Mouse (Mus musculus) intestine, embryonic 14.5 days (tissue): ENCODE measurements around the gene Pfn3. TPM values are rescaled to one million over a fixed set of nuclear protein-coding genes. Genes with fewer than 3 reads are reported as not detected.

Experiments used
- ATAC-seq: fragments of 200-750 bp; cut with Nextera tagmentation; replicated peaks from 2 replicates; pipeline ENCODE4 v1.8.0; 2017; ENCODE audit warnings: low read depth, moderate number of reproducible peaks, moderate TSS enrichment, moderate library complexity; ENCODE audit not compliant: low FRiP score, low TSS enrichment
- DNase-seq: peaks from one replicate; pipeline ENCODE4 v3.0.0-alpha.2; 2018; ENCODE audit warnings: low spot score
- H3K27ac ChIP-seq: fragments of 300-500 bp; sonication (generic); 2 replicates; pipeline ENCODE4 v1.5.1; 2014; ENCODE audit warnings: low read depth, mild to moderate bottlenecking, control low read depth
- H3K27me3 ChIP-seq: fragments of 300-500 bp; sonication (generic); replicated peaks from 2 replicates; pipeline ENCODE4 v1.6.1; 2014; ENCODE audit warnings: low read length, control low read depth; ENCODE audit not compliant: control insufficient read depth, insufficient read depth
- H3K36me3 ChIP-seq: fragments of 300-500 bp; sonication (generic); 2 replicates; pipeline ENCODE4 v1.6.1; 2014; ENCODE audit warnings: low read length, control low read depth; ENCODE audit not compliant: control insufficient read depth, insufficient read depth
- H3K4me1 ChIP-seq: fragments of 300-500 bp; sonication (generic); replicated peaks from 2 replicates; pipeline ENCODE4 v1.6.1; 2014; ENCODE audit warnings: low read length, control low read depth, mixed read lengths; ENCODE audit not compliant: control insufficient read depth, insufficient read depth
- H3K4me2 ChIP-seq: fragments of 300-500 bp; sonication (generic); 2 replicates; pipeline ENCODE4 v1.6.1; 2014; ENCODE audit warnings: low read length
- H3K4me3 ChIP-seq: fragments of 300-500 bp; sonication (generic); 2 replicates; pipeline ENCODE4 v1.5.1; 2014; ENCODE audit warnings: low read depth, low read length, control low read depth, mixed read lengths
- H3K9ac ChIP-seq: fragments of 300-500 bp; sonication (generic); 2 replicates; pipeline ENCODE4 v1.6.1; 2014; ENCODE audit warnings: mild to moderate bottlenecking, low read length
- H3K9me3 ChIP-seq: fragments of 300-500 bp; sonication (generic); 2 replicates; pipeline ENCODE4 v1.6.1; 2016; ENCODE audit warnings: low read length, control low read depth; ENCODE audit not compliant: control insufficient read depth
- WGBS: fragments of 180-500 bp; shearing (Covaris S2); extraction: QIAGEN DNeasy Blood & Tissue Kit; methylation state at CpG from one replicate; pipeline ENCODE4 v1.1.7; 2014; 5-methylcytosine and 5-hydroxymethylcytosine counted together
- polyA plus RNA-seq: library from polyadenylated mRNA; unstranded; fragments of >200 nt; fragmentation: Nextera tagmentation; extraction: Ambion mirVana; gene quantifications from 2 replicates; pipeline ENCODE4 v1.2.1, GENCODE M21; 2014

Pfn3 gene
- polyA plus RNA-seq, 1 experiment from 2014 or later: not detected

DNA sequence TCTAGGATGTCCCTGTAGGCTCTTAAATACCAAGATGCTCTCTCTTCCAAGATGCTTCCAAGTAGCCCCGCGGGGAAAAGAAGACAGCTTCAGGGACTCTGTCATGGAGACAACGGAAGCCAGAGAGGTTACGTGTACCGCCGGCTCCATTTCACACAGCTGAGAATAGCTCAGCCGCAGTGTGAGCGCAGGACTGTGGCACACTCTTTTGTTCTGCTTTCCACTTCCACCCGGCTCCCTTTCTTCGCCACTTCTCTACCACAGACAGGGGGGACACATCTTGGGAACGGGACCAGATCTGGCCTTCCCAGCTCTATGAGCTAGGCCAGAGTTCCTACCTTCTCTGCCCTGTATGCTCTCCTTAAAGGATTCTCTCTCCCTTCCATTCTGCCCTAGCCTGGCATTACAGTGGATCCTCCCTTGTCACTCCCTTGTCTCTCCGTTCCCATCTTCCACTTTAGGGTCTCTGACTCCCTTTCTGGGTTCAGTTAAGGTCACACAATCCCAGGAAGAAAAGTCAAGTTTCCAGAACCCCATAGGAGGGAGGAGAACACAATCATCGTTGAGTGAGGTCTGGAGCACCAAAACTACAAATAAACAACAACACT is 9.1 kb downstream of the Pfn3 start:
- Histone ChIP-seq H3K4me3 (no peak overlapping the region), H3K9me3 (no peaks in the 10 kb centered on the region), H3K36me3 (no peaks in the 10 kb centered on the region), H3K9ac (no peak overlapping the region), H3K27me3 (no peaks in the 10 kb centered on the region), H3K27ac (no peak overlapping the region), H3K4me1 (no peaks in the 10 kb centered on the region), H3K4me2 (no peak overlapping the region)
- 69% methylated on average over 13 of the region's 13 CpGs for WGBS
- ATAC-seq: no peak; the same call in 1 of the 2 replicates
- DNase-seq: no peak

DNA sequence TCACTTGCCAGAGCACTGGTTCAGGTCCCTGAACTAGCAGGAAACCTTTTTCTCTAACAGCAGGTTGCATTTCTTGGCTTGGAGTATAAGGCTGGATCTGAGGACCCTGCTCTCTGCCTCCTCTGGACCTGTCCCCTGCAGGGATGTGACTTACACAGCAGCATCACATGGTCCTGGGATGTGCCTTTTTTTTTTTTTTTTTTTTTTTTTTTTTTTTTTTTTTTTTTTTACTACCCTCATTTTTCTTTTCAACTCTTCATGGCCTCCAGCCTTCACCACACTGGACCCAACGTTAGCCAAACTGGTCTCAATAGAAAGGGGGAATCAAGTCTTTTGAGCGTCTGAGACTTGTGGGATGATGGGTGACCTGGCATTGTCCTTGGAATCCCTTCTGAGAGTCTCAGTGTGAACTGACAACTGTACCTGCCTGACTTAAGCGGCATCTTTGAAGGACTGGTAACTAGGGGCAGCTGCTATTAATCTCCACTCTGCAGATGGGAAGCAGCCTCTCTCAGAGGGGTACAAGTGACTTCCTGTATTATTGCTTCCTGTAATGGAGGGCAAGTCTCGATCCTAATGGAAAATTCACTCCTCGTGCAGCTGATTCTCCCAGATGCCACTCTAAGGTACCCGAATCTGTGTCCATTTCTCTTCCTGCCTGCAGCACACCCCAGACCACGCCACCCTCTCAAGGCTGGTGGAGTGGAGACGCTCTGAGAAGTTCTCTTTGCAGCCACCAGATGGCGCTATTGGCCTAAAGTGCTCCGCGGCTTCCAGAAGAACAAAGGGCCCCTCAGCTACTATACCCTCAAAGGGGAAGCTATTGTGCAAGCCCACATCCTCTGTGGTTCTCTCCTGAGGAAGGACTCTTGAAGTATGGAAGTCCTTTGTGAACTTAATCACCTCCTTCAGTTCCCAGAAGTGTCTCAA is 9.9 kb downstream of the Pfn3 start:
- no peak overlapping the region for H3K9ac ChIP-seq
- no peaks in the 10 kb centered on the region for H3K27me3 ChIP-seq
- ATAC-seq: peak; percentile 91
- no peak overlapping the region for H3K4me2 ChIP-seq
- no peak overlapping the region for H3K27ac ChIP-seq
- H3K4me3 ChIP-seq: no peak overlapping the region
- 11% methylated on average over 11 of the region's 11 CpGs for WGBS
- H3K4me1 ChIP-seq: no peaks in the 10 kb centered on the region
- no peaks in the 10 kb centered on the region for H3K36me3 ChIP-seq
- DNase-seq: peak; percentile 89
- H3K9me3 ChIP-seq: no peaks in the 10 kb centered on the region

- 74% methylated on average over 15 of the region's 15 CpGs for WGBS
- no peak overlapping the region for H3K27ac ChIP-seq
- no peak overlapping the region for H3K9ac ChIP-seq
- H3K4me2 ChIP-seq: no peak overlapping the region
- H3K4me3 ChIP-seq: no peak overlapping the region
- no peaks in the 10 kb centered on the region for H3K36me3 ChIP-seq
- H3K9me3 ChIP-seq: no peaks in the 10 kb centered on the region
- ATAC-seq: no peak
- DNase-seq: no peak
- H3K27me3 ChIP-seq: no peaks in the 10 kb centered on the region
- H3K4me1 ChIP-seq: no peaks in the 10 kb centered on the region
Observed at GRCm38 (mm10) chr13:55403935-55404852, 10.8 kb downstream of the Pfn3 start.

DNA sequence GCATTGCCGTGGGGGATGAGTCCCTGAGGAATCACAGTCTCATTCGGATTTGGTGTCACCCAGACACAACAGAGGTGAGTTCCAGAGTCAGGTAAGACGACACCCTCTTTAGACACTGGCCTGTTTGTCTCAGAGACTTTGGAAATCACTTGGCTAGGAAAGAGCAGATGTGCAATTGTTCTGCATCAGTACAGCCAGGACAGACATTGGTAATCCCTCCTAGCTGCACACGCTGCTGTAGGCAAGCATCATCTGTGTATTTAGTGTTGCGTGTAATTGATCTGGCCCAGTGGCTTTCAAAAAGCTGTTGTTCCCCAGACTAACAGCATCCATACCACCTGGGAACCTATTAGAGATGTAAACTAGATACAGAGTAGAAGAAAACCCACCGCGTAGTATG is 11.8 kb downstream of the Pfn3 start:
- no peak overlapping the region for H3K9ac ChIP-seq
- DNase-seq: no peak

DNA sequence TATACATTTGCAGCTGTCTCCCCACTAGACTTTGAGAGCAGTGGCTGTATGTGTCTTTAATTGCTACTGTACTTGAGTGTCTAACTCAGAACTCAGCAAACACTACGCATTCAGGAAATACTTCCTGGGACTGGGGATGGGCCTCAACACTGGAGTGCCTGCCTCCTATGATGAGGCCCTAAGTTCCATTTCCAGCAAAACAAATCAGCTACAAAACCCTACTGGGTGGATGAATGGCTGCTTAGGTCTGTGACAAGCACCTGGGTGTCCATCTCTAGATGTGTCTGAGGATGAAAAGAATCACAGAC is 15.0 kb downstream of the Pfn3 start:
- no peak for DNase-seq
- Histone ChIP-seq H3K4me3 (no peak overlapping the region), H3K9me3 (no peaks in the 10 kb centered on the region), H3K4me2 (no peak overlapping the region), H3K27ac (no peak overlapping the region), H3K27me3 (no peaks in the 10 kb centered on the region), H3K36me3 (no peaks in the 10 kb centered on the region), H3K4me1 (no peaks in the 10 kb centered on the region), H3K9ac (no peak overlapping the region)
- no peak for ATAC-seq
- WGBS: 71% methylated on average over 1 of the region's 1 CpGs

More for the DNA sequence above, 11.8 kb downstream of the Pfn3 start:
- no peak for ATAC-seq
- H3K4me1 ChIP-seq: no peaks in the 10 kb centered on the region
- H3K4me2 ChIP-seq: no peak overlapping the region
- WGBS: 78% methylated on average over 7 of the region's 7 CpGs
- no peaks in the 10 kb centered on the region for H3K9me3 ChIP-seq
- no peak overlapping the region for H3K4me3 ChIP-seq
- no peaks in the 10 kb centered on the region for H3K36me3 ChIP-seq
- H3K27me3 ChIP-seq: no peaks in the 10 kb centered on the region
- no peak overlapping the region for H3K27ac ChIP-seq

- Histone ChIP-seq H3K27ac (no peak overlapping the region), H3K4me3 (no peak overlapping the region), H3K4me1 (no peaks in the 10 kb centered on the region), H3K36me3 (no peaks in the 10 kb centered on the region), H3K27me3 (no peaks in the 10 kb centered on the region), H3K9ac (no peak overlapping the region), H3K4me2 (no peak overlapping the region), H3K9me3 (no peaks in the 10 kb centered on the region)
- WGBS: 59% methylated on average over 5 of the region's 5 CpGs
- ATAC-seq: no peak
- no peak for DNase-seq
Observed at GRCm38 (mm10) chr13:55399300-55400038, 15.6 kb downstream of the Pfn3 start.

GRCm38 (mm10) chr13:55398088-55398487 is 16.9 kb downstream of the Pfn3 start, which contains the start of gene Slc34a1:
TSS of gene Slc34a1 (plus strand) at chr13:55398187.
- Histone ChIP-seq H3K27ac (no peak within 1 kb of the TSS), H3K27me3 (no peaks in the 10 kb centered on the region), H3K9me3 (no peaks in the 10 kb centered on the region), H3K4me2 (no peak within 1 kb of the TSS), H3K36me3 (no peaks in the 10 kb centered on the region), H3K4me1 (no peaks in the 10 kb centered on the region), H3K9ac (no peak within 1 kb of the TSS), H3K4me3 (no peak within 1 kb of the TSS)
- DNase-seq (no peak), ATAC-seq (no peak)
- 78% methylated on average over 1 of the region's 1 CpGs for WGBS

GRCm38 (mm10) chr13:55392933-55393332 is 22.1 kb downstream of the Pfn3 start:
- no peaks in the 10 kb centered on the region for H3K9me3 ChIP-seq
- ATAC-seq (no peak), DNase-seq (no peak)
- H3K27me3 ChIP-seq: no peaks in the 10 kb centered on the region
- no peak overlapping the region for H3K4me2 ChIP-seq
- no peaks in the 10 kb centered on the region for H3K4me1 ChIP-seq
- H3K9ac ChIP-seq: no peak overlapping the region
- no peak overlapping the region for H3K4me3 ChIP-seq
- no peak overlapping the region for H3K27ac ChIP-seq
- no peaks in the 10 kb centered on the region for H3K36me3 ChIP-seq
- WGBS: 63% methylated on average over 4 of the region's 4 CpGs
